Mouse (Mus musculus): ENCODE measurements around the gene Col23a1. TPM values are rescaled to one million over a fixed set of nuclear protein-coding genes. Genes with fewer than 3 reads are reported as not detected.
"Not testable (repeated sequence)": the region's sequence is repeated elsewhere in the genome, so short reads cannot be mapped to it uniquely, and the experiment has no call there.

Col23a1 gene
- total and polyA plus RNA-seq, 2 experiments from 2014 or later, result 3.5 to 7.2 TPM

GRCm38 (mm10) chr11:51627425-51627824 is 337.7 kb downstream of the Col23a1 start:
- WGBS, result 95% methylated on average over 9 of the region's 9 CpGs
- ATAC-seq (ENCODE audit: insufficient read depth, low read depth) (no peak), DNase-seq (ENCODE audit: low spot score) (no peak)
- Histone ChIP-seq H3K9me3 (replicated peaks; ENCODE audit: control insufficient read depth, low read length) (no peaks in the 10 kb centered on the region), H3K36me3 (replicated peaks; ENCODE audit: control insufficient read depth, insufficient read depth, low read length) (peaks cover 65% of the 10 kb centered on the region), H3K27ac (ENCODE audit: low read depth) (no peak overlapping the region), H3K27me3 (ENCODE audit: control insufficient read depth, insufficient read depth, low read length) (no peaks in the 10 kb centered on the region), H3K4me2 (ENCODE audit: low read depth, low read length) (no peak overlapping the region), H3K4me1 (ENCODE audit: control insufficient read depth, insufficient read depth) (0 out of 2 replicates have a peak, but pooled peaks cover 7% of the 10 kb centered on the region), H3K9ac (replicated peaks; ENCODE audit: low read depth, low read length) (no peak overlapping the region), H3K4me3 (ENCODE audit: low read depth, low read length) (no peak overlapping the region)
- TF ChIP-seq EP300 (IDR thresholded peaks at IDR 0.05; ENCODE audit: low read depth), result no peak
- no peak for TF ChIP-seq CTCF (IDR thresholded peaks at IDR 0.05; ENCODE audit: low read depth)

GRCm38 (mm10) chr11:51627907-51628306 is 338.2 kb downstream of the Col23a1 start:
- no peaks in the 10 kb centered on the region for H3K9me3 ChIP-seq (replicated peaks; ENCODE audit: control insufficient read depth, low read length)
- H3K27ac ChIP-seq (ENCODE audit: low read depth), result no peak overlapping the region
- WGBS, result 75% methylated on average over 8 of the region's 8 CpGs
- TF ChIP-seq EP300 (IDR thresholded peaks at IDR 0.05; ENCODE audit: low read depth) (no peak), CTCF (IDR thresholded peaks at IDR 0.05; ENCODE audit: low read depth) (no peak)
- DNase-seq (ENCODE audit: low spot score) (no peak), ATAC-seq (ENCODE audit: insufficient read depth, low read depth) (no peak)
- no peak overlapping the region for H3K9ac ChIP-seq (replicated peaks; ENCODE audit: low read depth, low read length)
- no peaks in the 10 kb centered on the region for H3K27me3 ChIP-seq (ENCODE audit: control insufficient read depth, insufficient read depth, low read length)
- 0 out of 2 replicates have a peak, but pooled peaks cover 7% of the 10 kb centered on the region for H3K4me1 ChIP-seq (ENCODE audit: control insufficient read depth, insufficient read depth)
- H3K4me3 ChIP-seq (ENCODE audit: low read depth, low read length), result no peak overlapping the region
- H3K36me3 ChIP-seq (replicated peaks; ENCODE audit: control insufficient read depth, insufficient read depth, low read length), result peaks cover 60% of the 10 kb centered on the region
- no peak overlapping the region for H3K4me2 ChIP-seq (ENCODE audit: low read depth, low read length)

DNA sequence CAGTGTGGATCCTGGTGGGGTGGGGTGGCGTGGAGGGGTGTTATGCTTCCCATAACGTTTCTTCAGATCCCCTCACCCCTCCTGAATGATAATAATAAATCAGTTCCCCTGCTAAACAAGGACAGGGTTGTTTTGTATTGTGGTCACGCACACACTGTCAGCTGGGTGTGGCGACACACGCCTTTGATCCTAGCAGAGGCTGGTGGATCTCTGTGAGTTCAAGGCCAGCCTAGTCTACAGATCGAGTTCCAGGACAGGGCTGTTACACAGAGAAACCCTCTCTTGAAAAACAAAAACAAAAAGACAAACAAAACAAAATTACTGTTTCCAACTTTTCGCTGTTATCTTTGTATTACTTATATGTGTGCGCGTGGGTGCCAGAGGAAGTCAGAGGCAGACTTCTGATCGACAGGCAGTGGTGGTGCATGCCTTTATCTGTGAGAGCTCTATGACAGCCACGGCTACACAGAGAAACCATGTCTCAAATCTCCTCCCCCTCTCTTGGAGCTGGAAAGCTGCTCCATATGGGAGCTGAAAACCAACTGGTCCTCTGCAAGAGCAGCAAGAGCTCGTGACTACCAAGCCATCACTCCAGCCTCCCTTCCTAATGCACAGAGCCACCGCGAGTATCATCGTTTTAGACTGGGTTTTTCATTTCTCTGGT is 340.1 kb downstream of the Col23a1 start:
- DNase-seq (ENCODE audit: low spot score) (no peak), ATAC-seq (ENCODE audit: insufficient read depth, low read depth) (no peak)
- TF ChIP-seq EP300 (IDR thresholded peaks at IDR 0.05; ENCODE audit: low read depth) (no peak), CTCF (IDR thresholded peaks at IDR 0.05; ENCODE audit: low read depth) (no peak)
- no peak overlapping the region for H3K27ac ChIP-seq (ENCODE audit: low read depth)
- peaks cover 13% of the 10 kb centered on the region; the same call in 1 of the 2 replicates for H3K4me1 ChIP-seq (ENCODE audit: control insufficient read depth, insufficient read depth)
- no peak overlapping the region for H3K4me3 ChIP-seq (ENCODE audit: low read depth, low read length)
- 69% methylated on average over 15 of the region's 15 CpGs for WGBS
- H3K9me3 ChIP-seq (replicated peaks; ENCODE audit: control insufficient read depth, low read length), result no peaks in the 10 kb centered on the region
- peaks cover 41% of the 10 kb centered on the region for H3K36me3 ChIP-seq (replicated peaks; ENCODE audit: control insufficient read depth, insufficient read depth, low read length)
- H3K9ac ChIP-seq (replicated peaks; ENCODE audit: low read depth, low read length), result no peak overlapping the region
- no peak overlapping the region for H3K4me2 ChIP-seq (ENCODE audit: low read depth, low read length)
- no peaks in the 10 kb centered on the region for H3K27me3 ChIP-seq (ENCODE audit: control insufficient read depth, insufficient read depth, low read length)

- H3K4me3 ChIP-seq (ENCODE audit: low read depth, low read length), result no peak overlapping the region
- no peak overlapping the region for H3K9ac ChIP-seq (replicated peaks; ENCODE audit: low read depth, low read length)
- H3K27ac ChIP-seq (ENCODE audit: low read depth), result peak overlapping the region; percentile 30
- H3K27me3 ChIP-seq (ENCODE audit: control insufficient read depth, insufficient read depth, low read length), result no peaks in the 10 kb centered on the region
- H3K36me3 ChIP-seq (replicated peaks; ENCODE audit: control insufficient read depth, insufficient read depth, low read length), result peaks cover 20% of the 10 kb centered on the region
- WGBS, result 74% methylated on average over 6 of the region's 6 CpGs
- DNase-seq (ENCODE audit: low spot score) (no peak), ATAC-seq (ENCODE audit: insufficient read depth, low read depth) (no peak)
- H3K9me3 ChIP-seq (replicated peaks; ENCODE audit: control insufficient read depth, low read length), result no peaks in the 10 kb centered on the region
- no peak overlapping the region for H3K4me2 ChIP-seq (ENCODE audit: low read depth, low read length)
- TF ChIP-seq EP300 (IDR thresholded peaks at IDR 0.05; ENCODE audit: low read depth), result no peak
- no peak for TF ChIP-seq CTCF (IDR thresholded peaks at IDR 0.05; ENCODE audit: low read depth)
- H3K4me1 ChIP-seq (ENCODE audit: control insufficient read depth, insufficient read depth), result peaks cover 17% of the 10 kb centered on the region
Measured at GRCm38 (mm10) chr11:51632130-51632753, 342.5 kb downstream of the Col23a1 start.

- not testable (repeated sequence) for H3K9ac ChIP-seq (replicated peaks; ENCODE audit: low read depth, low read length); H3K4me3 ChIP-seq (ENCODE audit: low read depth, low read length); ATAC-seq (ENCODE audit: insufficient read depth, low read depth); H3K4me2 ChIP-seq (ENCODE audit: low read depth, low read length); H3K27me3 ChIP-seq (ENCODE audit: control insufficient read depth, insufficient read depth, low read length); DNase-seq (ENCODE audit: low spot score); H3K27ac ChIP-seq (ENCODE audit: low read depth); H3K9me3 ChIP-seq (replicated peaks; ENCODE audit: control insufficient read depth, low read length)
- whole genome bisulfite sequencing, result 88% methylated on average over 7 of the region's 7 CpGs
- peaks cover 24% of the 10 kb centered on the region for H3K4me1 ChIP-seq (ENCODE audit: control insufficient read depth, insufficient read depth)
- peaks cover 11% of the 10 kb centered on the region for H3K36me3 ChIP-seq (replicated peaks; ENCODE audit: control insufficient read depth, insufficient read depth, low read length)
Measured at GRCm38 (mm10) chr11:51633200-51633599, 343.5 kb downstream of the Col23a1 start.

Other genes starting within 250 kb of the Col23a1 start
- not detected in 2 replicates for gene Olfr1375, start 241.8 kb upstream of the Col23a1 start, total RNA-seq (2014; rRNA removed; ENCODE audit: low replicate concordance)
- gene Olfr1375, start 241.8 kb upstream of the Col23a1 start, polyA plus RNA-seq (2015; fragmentation: Nextera tagmentation; extraction: Ambion mirVana), result not detected in 2 replicates
- gene Zfp354a, start 230.7 kb upstream of the Col23a1 start, total RNA-seq (2014; rRNA removed; ENCODE audit: low replicate concordance), result 0.62 and 4.6 TPM in 2 replicates
- 3.4 and 4.2 TPM in 2 replicates for gene Zfp354a, start 230.7 kb upstream of the Col23a1 start, polyA plus RNA-seq (2015; fragmentation: Nextera tagmentation; extraction: Ambion mirVana)
- gene Gm12569, start 69.4 kb upstream of the Col23a1 start, total RNA-seq (2014; rRNA removed; ENCODE audit: low replicate concordance), result not detected in 2 replicates
- gene Gm12569, start 69.4 kb upstream of the Col23a1 start, polyA plus RNA-seq (2015; fragmentation: Nextera tagmentation; extraction: Ambion mirVana), result not detected in 2 replicates
- 32.9 and 36.6 TPM in 2 replicates for gene Clk4, start 28.2 kb upstream of the Col23a1 start, total RNA-seq (2014; rRNA removed; ENCODE audit: low replicate concordance)
- gene Clk4, start 28.2 kb upstream of the Col23a1 start, polyA plus RNA-seq (2015; fragmentation: Nextera tagmentation; extraction: Ambion mirVana), result 54.8 and 56.2 TPM in 2 replicates
- gene BC049762, start 26.9 kb upstream of the Col23a1 start, total RNA-seq (2014; rRNA removed; ENCODE audit: low replicate concordance), result 5.1 TPM in 1 of 2 replicates, not detected in the other
- 0.41 and 0.52 TPM in 2 replicates for gene BC049762, start 26.9 kb upstream of the Col23a1 start, polyA plus RNA-seq (2015; fragmentation: Nextera tagmentation; extraction: Ambion mirVana)

Data from heart, postnatal 0 days (tissue).